Mouse (Mus musculus) heart, adult 8-10 months (tissue): ENCODE measurements at regions not wholly inside any gene's neighbourhood (a gene's known extent, or its start where the extent isn't known, plus 50 kb on each side); places are given as distances from the start of the nearest gene placed in this dataset.
"Not testable (repeated sequence)": the region's sequence is repeated elsewhere in the genome, so short reads cannot be mapped to it uniquely, and the experiment has no call there.

Experiments used
- DNase-seq: peaks from one replicate; pipeline ENCODE4 v3.0.0; 2022; ENCODE audit warnings: low spot score

DNA sequence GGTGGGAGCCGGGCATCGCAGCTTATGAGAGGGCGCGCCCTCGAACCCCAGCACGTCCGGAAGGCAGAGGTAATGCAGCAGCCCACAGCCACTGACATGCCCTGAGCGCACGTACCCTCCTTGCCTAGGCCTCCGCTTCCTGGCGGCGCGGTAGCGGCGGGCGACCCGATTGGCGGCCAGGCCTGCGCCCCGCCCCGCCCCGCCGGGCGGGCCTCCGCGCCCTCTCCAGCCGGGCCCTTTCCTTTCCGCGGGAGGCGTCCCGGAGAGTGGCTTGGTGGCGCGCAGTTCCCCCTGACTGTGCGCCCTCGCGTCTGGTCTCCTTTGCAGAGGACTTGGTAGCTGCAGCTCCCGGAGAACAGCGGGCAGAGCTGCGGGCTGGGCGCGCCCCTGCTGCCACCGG lies 461.1 kb downstream of the Gm21863 start:
- not testable (repeated sequence) for DNase-seq

DNA sequence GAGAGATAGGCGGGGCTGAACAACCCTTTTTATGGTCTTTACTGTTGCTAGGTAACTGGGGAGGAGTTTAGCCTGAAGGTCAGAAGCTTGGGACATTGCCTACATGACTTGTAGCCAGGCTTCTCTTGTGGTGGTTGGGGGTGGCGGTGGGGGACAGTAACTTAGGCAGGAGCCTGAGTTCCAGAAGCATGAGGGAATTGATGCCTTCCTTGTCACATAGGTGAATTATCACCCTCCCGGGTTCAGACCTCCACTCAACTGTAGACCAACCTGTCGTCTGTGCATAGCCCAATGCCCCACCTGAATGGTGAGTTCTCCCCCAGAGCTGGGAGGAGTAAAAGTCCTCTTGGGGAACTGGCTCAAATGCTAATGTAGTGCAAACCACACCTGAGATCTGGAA lies 472.1 kb downstream of the Gm21863 start:
- not testable (repeated sequence) for DNase-seq

DNA sequence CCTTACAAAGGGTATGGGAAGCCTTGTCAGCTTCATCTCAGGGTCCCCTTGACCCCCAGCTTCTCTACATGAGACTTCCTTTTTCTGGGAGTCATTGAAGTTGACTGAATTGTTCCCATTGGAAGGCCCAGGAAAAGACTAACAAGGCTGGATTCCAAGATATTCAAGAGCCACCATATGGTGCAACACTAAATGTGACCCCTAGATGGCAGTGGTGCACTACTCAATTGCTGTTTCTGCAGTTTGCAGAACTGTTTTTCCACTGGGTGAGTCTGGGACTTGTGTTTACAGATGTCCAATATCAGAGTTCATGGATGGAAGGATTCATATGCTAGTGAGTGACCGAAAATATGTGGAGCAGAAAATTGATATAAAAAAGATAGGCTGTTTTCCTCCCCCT lies 510.3 kb downstream of the Gm21863 start:
- DNase-seq = peak; percentile 5
